Mouse (Mus musculus) urinary bladder, postnatal 10 days (tissue): ENCODE measurements around the gene Wnt3a.

Source experiments
- DNase-seq: peaks from one replicate; pipeline ENCODE4 v3.0.0; 2022; ENCODE audit warnings: low spot score

Gene Wnt3a

DNA sequence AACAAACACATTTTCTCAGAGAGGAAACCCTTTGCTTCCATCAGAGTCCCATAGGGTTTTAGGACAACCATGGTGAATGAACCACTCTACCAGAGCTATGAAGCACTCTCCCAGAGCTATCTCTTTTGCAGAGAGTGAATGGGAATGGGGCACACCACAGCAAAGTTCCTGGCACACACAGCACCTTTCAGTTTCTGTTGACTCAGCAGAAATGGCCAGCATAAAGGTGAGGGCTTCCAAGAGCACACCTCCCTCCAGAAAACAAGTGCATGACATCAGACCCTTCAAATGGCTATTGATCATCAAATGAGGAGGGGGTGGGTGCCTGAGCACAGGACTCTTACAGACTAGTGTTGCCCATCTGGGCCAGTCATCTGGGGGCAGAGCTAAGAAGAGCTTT, 28.2 kb downstream of the Wnt3a start:
- no peak for DNase-seq

DNA sequence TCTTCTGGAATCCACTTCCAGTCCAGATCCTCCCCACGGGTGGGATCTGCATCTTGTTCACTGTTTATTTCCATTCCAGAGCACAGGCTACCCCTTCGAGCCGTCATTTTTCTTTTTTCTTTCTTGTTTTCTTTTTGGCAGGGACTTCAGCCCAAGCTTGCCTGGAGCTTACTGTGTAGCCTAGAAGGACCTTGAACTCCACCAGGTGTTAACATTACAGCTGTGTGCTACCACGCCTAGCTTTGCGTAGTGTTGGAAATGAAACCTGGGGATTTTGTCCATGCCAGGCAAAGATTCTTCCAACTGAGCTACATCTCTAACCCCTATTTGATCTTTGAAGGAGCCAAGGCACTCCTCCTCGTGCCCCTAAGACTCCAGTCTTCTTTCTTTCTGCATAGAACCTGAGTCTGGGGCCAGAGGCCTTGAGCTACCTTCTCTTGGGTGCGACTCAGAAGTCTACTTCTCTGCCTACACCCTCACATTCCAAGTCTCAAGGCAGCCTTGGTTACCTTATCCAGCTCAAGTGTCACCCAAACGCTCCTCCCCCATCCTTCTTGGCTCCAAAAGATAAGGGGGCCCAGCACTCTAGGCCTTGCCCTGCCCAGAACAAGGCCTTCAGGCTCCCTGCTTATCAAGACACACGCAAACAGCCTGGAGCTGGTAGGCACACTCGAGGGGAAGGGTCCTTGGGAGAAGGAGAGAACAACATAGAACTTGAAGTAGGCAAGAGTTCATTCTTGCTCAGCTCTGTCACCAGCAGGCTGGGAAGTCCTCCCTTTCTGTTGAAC, 29.7 kb downstream of the Wnt3a start:
- no peak for DNase-seq

DNA sequence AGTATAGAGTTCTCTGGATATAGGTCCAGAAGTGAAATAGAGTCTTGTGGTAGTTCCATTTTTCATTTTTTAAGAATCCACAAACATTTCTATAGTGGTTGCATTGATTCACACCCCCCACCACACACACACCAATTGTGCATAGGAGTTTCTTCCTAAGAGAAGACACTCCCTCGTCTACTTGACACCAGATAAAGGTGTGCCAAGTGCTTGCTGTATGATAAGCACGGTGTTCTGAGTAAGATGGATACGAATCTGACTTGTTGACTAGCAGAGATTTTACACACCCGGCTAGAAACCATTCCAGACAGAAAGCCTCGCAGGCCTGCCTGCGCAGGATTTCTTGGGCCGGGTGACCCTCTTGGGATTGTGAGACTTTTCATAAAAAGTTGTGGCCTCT, 30.9 kb downstream of the Wnt3a start:
- no peak for DNase-seq

DNA sequence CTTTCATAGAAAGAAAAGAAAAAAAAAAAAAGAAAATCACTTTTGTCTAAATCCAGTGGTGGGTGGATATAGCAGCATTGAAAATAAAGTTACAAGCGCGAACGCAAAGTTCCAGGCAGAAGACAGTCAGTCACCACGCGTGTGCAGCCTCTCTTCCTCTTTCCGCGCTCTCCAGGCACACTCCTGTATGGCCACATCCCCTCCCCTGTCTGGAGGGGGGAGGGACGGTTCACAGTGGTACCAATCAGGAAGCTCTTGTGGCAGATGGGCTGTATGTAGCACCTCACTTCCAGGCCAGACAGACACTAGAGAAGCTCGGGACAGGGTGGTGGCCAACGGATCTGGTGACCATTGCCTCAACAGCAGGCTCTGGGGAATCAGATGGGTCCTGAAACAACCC, 42.5 kb downstream of the Wnt3a start:
- no peak for DNase-seq

DNA sequence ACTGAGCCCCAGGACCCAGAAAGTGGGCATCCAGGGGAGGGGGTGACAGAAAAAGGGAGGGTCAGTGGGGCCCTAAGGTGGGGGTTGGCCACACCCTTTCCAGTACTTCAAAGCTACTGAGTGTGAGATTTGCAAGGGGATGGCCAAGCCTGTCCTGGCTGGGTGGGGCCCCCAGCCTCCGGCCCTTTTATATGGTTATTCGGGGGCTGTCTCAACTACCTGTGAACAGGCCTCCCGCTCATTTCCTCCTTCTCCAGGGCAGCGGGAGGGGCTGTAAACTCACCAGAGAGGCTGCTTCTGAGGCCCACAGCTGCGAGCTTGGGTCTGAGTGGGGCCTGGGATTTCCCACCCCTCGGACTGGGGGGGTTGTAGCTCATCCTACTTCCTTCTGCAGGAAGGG, 46.7 kb downstream of the Wnt3a start:
- no peak for DNase-seq

DNA sequence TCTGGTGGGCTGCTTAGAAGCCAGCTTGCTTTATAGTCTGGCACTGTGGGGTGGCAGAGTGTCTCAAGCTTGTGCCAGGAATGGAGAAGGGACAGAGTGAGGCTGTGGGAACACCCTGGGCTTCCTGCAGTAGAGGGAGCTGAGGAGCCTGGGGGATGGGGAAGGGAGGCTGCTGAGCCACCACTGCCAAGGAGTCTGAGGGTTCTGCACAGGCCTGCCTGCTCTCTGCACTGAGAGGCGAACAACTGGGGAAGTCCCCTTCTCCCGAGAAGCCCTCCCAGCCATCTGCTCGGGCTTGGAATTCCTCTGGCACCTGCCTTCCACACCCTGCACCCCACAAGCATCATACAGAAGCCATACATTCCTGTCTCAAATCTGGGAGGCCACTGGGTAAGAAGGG, 48.7 kb downstream of the Wnt3a start:
- DNase-seq = no peak

DNA sequence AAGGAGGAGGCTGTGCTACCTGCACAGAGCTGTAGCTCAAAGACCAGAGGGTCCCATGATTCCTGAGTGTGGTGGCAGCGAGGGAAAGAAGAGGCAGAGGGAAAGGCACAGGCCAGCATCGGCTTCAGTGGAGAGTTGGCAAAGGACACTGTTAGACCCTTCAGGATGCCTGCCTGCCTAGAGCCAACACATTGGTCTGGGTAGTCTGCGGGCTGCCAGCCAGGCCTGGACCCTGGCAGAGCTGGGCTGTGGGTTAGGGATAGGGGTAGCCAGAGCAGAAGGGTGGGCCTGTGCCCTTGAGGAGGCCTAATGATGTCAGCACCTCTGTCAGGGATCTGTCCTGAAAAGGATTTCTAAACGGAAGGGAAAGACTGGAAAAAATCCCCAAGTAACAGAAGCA, 50.8 kb downstream of the Wnt3a start:
- DNase-seq = no peak

DNA sequence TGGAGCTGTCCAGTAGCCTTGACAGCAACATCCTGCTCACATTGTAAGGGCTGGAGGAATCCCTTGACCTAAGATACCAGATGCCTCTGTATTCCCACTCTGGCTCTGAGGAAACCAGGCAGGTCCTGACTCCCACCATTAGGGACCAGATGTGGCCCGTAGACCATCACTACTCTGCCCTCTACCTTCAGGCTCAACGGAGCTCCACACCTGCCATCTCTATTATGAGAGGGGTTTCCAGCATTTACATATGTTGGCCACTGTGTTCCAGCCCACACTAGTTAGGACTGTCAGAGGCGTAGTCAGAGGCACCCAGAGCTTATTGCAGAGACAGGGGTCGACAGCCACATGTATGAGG, 51.1 kb downstream of the Wnt3a start:
- no peak for DNase-seq

DNA sequence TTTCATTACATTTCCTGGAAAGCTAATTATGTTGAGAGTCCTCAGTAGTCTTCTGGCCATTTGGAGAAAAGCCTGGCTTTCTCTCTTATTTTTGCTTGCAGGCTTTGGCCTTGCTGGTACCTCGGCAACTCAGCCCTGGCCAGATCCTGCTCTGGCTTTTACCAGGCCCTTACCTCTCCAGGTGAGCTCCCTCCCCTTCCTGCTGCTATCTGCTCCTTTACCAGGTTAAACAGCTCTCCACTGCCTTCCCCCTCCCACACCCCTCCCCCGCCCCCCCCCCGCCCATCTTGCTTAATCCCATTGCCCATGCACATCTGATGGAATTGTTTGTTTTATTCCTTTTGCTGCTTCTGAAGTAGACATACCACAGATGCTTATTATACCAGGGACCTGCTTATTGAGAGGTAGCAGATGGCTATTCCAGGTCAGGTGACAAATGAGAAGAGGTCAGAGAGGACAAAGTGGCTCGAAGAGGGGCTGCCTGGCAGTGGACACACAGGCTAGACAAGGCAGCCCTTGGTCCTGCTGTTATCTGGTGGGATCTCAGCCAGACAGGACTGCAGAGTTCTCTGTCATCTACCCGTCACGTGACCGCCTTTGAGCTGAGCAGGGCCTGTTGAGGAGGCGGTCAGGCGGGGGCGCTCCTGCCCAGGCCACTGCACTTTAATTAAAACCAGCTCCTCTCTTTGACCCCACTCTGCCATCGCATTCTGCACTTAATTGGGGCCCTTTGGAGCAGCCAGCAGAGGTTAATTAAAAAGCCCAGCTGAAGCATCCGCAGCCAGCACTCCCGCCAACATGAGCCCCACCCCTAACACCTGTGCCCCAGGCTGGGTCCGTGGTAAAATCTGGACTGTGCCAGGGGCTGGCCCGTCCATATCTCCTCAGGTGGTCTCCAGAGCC, 51.8 kb downstream of the Wnt3a start:
- DNase-seq = no peak

DNA sequence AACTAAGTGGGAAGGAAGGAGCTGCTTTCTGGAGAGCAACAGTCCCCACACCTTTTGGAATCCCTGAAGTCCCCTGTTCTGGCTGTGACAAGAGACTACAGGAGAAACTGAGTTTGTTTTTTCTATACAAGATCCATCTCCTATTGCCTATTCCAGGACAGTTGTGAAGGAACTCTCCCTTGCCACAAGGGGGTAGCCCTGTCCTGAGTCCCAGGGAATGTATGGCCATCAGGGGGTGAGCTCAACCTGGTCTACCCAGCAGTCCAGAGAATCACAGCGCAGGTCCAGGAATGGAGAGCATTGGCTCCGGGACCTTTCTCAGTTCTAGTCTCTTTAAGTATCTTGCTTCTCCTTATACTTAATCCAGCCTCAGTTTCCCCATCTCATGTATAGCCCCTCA, 57.8 kb downstream of the Wnt3a start:
- no peak for DNase-seq

DNA sequence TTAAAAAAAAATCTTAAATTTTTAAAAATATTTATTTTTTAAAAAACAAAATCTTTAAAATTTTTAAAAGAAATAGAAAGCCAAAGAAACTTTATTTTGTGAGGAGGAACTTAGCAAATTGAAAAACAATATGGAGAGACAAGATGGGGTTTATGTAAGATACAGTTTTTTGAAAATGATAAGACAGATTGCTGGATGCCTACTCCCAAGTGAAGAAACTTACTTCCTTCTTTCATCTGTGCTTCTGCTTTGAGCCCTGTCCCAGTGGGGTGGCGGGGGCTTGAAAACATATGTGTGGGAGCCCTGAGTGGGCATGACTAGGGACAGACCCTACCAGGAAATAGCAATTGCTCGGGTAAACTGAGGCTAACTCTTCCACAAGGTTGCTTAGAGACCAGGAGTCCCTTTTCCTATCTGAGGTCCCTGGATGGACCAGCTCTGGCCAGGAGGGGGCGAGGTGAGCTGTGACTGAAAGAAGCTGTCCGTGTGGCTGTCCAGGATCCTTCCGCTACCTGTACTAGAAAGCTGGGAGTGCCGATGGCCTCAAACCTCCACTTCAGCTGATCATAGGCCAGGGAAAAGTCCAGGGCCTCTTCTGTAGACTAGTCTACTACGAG, 60.3 kb downstream of the Wnt3a start:
- no peak for DNase-seq

DNA sequence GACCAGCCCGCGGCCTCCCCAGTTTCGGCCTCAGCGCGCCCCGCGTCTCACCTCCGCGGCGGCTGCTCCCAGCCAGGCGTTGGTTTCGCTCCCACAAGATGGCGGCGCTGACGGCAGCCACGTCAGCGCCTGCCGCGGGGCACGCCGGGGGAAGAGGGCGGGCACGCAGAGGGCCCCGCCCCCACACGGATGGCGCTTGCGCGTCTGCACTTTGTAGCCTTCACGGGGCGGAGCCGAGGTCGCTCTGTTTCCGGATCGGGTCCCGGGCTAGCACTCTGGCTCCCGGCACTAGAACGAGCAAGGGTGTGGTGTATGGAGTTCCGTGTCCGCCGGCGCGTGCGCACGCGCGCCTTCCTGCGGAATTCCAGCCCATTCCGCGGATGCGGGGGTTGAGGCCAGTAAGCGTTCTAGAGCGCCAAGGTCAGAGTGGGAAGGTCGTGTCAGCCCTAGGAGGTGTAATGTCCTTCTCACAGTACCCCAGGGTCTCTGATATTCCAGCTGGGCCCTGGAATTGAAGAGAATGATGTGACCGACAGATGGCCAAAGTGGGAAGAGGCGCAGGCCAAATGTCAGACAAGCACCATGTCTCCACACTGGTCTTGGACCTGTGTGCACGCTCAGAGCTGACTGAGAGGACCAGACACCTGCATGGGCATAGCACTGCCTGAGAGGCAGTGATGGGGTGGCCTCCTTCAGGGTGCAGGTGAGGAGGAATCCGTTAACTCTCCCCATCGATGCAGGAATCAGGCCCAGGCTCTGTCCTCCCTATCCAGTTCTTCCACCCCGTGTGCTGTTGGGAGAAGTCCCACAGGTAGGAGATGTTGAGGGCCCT, 62.2 kb downstream of the Wnt3a start, which contains the start of gene Arf1:
Gene Arf1, minus strand, starts transcription at position 149 of the 832 bp plus-strand sequence.
- peak; percentile 83 for DNase-seq

DNA sequence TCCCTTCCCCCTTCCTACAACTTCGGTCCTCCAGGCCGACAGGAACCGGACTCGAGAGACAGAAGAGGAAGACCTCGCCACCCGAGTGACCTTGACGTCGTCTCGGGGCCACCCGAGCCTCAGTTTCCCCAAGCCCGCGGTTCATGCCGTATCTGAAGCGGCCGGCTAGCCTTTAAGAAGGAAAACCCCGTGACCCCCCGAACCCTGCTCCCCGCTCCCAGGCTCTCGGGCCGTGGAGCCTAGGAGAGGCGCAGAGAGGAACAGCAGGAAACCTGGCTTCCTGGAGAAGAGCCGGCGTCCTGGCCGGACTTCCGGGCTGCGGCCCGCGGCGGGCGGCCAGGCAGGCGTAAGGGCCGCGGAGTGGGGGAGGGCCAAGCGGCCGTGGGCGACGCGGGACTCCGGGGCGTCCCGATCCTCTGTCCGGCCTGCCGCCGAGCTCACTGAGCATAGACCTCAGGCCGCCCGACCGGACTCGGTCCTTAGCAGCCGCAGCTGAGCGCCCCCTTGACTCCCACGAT, 62.9 kb downstream of the Wnt3a start:
- no peak for DNase-seq

DNA sequence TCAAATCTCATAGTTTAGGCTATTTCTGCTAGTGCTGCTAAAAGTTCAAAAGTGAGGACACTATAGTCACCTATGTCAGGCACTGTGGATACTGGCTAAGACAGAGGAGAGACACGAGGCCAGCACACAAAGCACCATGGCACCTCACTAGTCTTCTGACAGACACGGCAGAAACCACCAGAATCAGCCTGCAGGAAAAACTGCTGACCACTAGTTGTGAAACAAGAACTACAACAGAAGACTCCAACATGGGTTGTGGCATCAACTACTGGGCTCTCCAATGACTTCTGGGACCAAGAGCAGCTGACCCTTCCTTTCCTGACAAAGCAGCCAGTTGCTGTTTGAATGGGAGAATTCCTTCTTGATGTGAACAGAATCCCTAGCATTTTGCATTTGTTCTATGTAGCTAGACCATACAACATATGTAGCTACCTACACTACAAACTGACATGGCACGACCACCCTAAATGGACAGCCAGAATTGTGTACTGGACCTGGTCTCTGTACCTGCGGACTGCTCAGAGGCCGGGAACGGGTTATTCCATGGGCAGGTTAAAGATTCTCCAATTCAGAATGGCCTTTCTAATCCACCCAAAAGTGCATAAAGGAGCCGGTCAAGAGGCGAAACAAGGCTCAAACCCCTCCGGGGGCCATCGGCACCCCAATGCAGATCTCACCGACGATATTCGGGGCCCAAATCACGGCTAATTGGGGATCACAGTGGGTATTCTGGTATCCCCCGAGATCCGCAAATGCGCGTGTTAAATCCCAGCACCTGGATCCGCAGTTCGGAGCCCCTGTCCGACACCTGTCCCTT, 63.6 kb downstream of the Wnt3a start:
- DNase-seq = no peak

DNA sequence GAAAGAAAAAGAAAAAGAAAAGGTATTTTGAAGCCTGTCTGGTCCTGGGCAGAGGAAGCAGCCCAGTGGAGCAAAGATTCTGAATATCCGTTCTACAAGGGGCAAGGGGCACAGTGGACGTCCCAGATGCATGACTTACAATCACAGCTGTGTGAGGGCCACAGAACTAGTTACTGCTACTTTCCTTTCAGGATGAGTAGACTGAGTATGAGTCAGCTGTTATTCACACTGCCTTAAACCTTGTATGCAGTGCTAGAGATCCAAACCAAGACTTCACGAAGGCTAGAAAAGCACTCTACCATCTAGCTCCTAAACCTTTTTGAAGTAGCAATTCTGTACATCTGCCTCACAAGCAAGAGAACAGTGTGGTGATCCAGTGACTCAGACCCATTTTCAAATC, 64.3 kb downstream of the Wnt3a start:
- no peak for DNase-seq

DNA sequence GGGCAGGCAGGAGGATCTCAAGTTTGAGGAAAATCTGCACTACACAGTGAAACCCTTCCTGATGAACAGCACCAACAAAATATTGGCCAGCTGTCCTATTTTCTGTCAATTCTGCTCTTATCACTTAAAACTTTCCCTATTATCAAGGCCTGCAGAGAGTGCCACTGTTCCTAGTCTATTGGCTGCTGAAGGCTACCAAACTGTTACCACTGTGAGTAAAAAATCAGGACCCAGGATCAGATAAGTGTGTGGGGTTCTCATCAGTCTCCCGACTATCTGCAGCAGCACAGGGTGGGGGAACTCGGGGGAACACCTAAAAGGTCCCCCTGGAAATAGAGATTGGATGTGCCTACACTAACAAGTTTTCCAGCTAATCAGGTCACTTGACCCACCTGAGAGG, 65.4 kb downstream of the Wnt3a start:
- DNase-seq = no peak

DNA sequence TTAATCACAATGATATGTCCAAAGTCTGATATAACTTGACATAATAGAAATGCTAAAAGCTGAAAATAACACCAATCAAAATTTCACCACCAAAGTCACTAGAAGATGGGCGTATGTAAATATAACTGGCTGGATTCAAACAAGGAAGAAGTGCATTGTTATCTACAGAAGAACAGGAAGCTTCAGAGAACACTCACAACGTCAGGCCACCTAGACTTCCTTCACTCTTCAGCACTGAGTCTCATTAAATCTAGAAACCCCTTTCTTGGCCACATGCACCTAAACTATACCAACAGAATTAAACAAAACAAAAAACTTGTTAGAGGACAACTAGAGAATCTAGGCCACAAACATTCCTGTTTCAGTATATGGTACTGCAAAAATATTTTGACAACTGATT, 66.1 kb downstream of the Wnt3a start:
- DNase-seq = no peak

DNA sequence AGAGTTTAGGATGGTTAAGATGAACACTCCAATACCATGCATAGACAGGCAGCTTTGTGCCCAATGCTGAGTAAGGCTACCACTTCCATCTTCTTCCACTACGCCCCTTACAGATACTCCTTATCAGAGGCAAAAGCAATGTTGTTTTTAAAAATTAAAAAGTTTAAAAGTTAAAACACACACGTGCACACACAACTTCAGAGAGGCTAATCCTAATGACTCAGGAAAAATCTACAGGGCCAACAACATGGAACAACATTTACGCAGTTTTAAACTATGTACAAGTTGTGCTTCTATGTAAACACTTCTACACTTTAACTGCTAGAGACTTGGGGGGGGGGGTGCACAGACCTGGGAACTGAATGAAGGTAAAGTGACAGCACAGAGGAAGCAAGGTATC, 66.5 kb downstream of the Wnt3a start:
- DNase-seq = no peak

DNA sequence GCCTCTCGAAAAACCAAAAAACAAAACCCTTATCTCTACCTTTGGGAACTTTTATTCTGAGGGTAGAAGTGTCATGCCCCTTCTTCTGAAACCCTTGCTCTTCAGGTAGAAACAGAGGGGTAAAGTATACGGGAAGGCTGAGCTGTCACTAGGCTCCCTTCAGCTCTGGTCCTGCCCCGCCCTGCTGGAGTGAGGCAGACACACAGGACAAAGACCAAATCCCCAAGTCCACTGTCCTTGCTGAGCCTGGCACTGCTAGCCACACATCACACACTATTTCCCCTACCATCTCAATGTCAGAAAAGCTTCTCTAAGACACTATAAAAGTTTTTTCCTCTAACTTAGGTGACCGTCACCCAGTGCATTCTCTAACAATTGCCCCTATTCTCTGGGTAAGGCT, 68.2 kb downstream of the Wnt3a start:
- no peak for DNase-seq

DNA sequence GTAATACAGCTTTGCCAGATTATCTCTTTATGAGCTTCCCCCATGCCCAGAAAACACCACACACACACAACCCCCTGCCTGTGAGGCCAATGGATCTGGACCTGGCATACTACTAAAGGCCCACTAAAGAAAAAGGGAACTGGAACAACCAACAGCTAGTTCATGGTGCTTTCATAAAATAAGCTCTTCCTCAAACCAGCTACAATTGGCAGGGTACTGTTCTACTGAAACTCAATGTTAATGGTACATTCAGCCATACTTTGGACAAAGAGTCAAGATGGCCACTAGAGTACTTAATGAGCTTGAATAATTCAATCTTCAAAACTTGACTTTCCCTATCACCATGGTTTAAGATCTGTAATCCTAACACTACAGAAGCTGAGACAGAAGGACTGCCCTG, 68.9 kb downstream of the Wnt3a start:
- DNase-seq = no peak

DNA sequence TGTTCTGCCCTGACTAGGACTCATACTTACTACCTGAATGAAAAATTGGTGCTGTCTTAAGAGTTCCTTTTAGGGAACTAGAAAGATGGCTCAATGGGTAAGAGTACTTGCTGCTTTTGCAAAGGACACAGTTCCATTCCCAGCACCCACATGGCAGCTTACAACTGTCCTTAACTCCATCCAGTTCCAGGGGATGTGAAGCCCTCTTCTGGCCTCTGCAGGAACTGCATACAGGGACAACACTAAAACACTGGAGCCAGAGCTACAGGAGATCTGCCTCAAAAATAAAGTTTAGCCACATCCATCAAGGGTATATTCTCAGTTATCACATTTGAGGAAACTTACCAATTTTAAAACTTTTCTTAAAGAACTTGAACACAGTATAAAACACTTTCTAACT, 71.5 kb downstream of the Wnt3a start:
- no peak for DNase-seq
